Mouse (Mus musculus): ENCODE results near the gene Maf. TPM values are rescaled to one million over a fixed set of nuclear protein-coding genes. Genes with fewer than 3 reads are reported as not detected.

Maf gene
- total and polyA plus RNA-seq, 2 experiments from 2014 or later: 1.4 to 4.7 TPM

GRCm38 (mm10) chr8:115732401-115732800 lies 24.8 kb upstream of the Maf start:
- no peak for ATAC-seq (ENCODE audit: insufficient read depth, low read depth)
- Histone ChIP-seq H3K36me3 (replicated peaks; ENCODE audit: control insufficient read depth, insufficient read depth, low read length) (no peaks in the 10 kb centered on the region), H3K4me1 (ENCODE audit: control insufficient read depth, insufficient read depth) (no peaks in the 10 kb centered on the region), H3K4me3 (ENCODE audit: low read depth, low read length) (no peak overlapping the region), H3K27me3 (ENCODE audit: control insufficient read depth, insufficient read depth, low read length) (no peaks in the 10 kb centered on the region), H3K4me2 (ENCODE audit: low read depth, low read length) (no peak overlapping the region), H3K9me3 (replicated peaks; ENCODE audit: control insufficient read depth, low read length) (no peaks in the 10 kb centered on the region), H3K27ac (ENCODE audit: low read depth) (no peak overlapping the region), H3K9ac (replicated peaks; ENCODE audit: low read depth, low read length) (no peak overlapping the region)
- 63% methylated on average over 6 of the region's 6 CpGs for WGBS
- DNase-seq (ENCODE audit: low spot score): no peak
- TF ChIP-seq CTCF (IDR thresholded peaks at IDR 0.05; ENCODE audit: low read depth): no peak
- no peak for TF ChIP-seq EP300 (IDR thresholded peaks at IDR 0.05; ENCODE audit: low read depth)

GRCm38 (mm10) chr8:115726807-115727206 lies 19.2 kb upstream of the Maf start:
- H3K36me3 ChIP-seq (replicated peaks; ENCODE audit: control insufficient read depth, insufficient read depth, low read length): no peaks in the 10 kb centered on the region
- no peak for DNase-seq (ENCODE audit: low spot score)
- ATAC-seq (ENCODE audit: insufficient read depth, low read depth): no peak
- no peak for TF ChIP-seq EP300 (IDR thresholded peaks at IDR 0.05; ENCODE audit: low read depth)
- no peak for TF ChIP-seq CTCF (IDR thresholded peaks at IDR 0.05; ENCODE audit: low read depth)
- WGBS: 75% methylated on average over 3 of the region's 3 CpGs
- no peak overlapping the region for H3K27ac ChIP-seq (ENCODE audit: low read depth)
- H3K9ac ChIP-seq (replicated peaks; ENCODE audit: low read depth, low read length): no peak overlapping the region
- H3K4me2 ChIP-seq (ENCODE audit: low read depth, low read length): no peak overlapping the region
- H3K27me3 ChIP-seq (ENCODE audit: control insufficient read depth, insufficient read depth, low read length): no peaks in the 10 kb centered on the region
- no peaks in the 10 kb centered on the region for H3K9me3 ChIP-seq (replicated peaks; ENCODE audit: control insufficient read depth, low read length)
- no peak overlapping the region for H3K4me3 ChIP-seq (ENCODE audit: low read depth, low read length)
- no peaks in the 10 kb centered on the region for H3K4me1 ChIP-seq (ENCODE audit: control insufficient read depth, insufficient read depth)

DNA sequence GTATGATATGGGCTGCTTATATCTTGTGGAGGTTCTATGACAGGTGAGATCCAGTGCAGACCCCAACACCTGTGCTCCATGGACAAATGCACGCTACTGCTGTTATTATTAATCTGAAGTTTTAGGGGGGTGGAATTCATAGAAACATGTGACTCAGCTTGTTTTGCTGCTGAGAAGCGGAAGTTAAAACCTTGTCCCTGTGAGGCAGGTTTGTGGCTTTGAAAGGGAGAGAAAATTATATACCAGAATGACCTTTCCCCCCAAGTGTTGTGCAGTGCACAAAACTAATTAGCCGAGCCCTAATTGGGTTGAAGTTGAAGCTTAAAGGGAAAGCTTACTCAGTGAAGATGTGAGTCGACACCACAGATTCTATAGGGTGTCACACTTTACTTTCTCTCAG lies 18.6 kb upstream of the Maf start:
- no peak for TF ChIP-seq CTCF (IDR thresholded peaks at IDR 0.05; ENCODE audit: low read depth)
- TF ChIP-seq EP300 (IDR thresholded peaks at IDR 0.05; ENCODE audit: low read depth): no peak
- no peaks in the 10 kb centered on the region for H3K4me1 ChIP-seq (ENCODE audit: control insufficient read depth, insufficient read depth)
- H3K36me3 ChIP-seq (replicated peaks; ENCODE audit: control insufficient read depth, insufficient read depth, low read length): no peaks in the 10 kb centered on the region
- DNase-seq (ENCODE audit: low spot score) (no peak), ATAC-seq (ENCODE audit: insufficient read depth, low read depth) (no peak)
- WGBS: 74% methylated on average over 4 of the region's 4 CpGs
- no peak overlapping the region for H3K27ac ChIP-seq (ENCODE audit: low read depth)
- no peak overlapping the region for H3K4me3 ChIP-seq (ENCODE audit: low read depth, low read length)
- no peaks in the 10 kb centered on the region for H3K9me3 ChIP-seq (replicated peaks; ENCODE audit: control insufficient read depth, low read length)
- no peaks in the 10 kb centered on the region for H3K27me3 ChIP-seq (ENCODE audit: control insufficient read depth, insufficient read depth, low read length)
- no peak overlapping the region for H3K4me2 ChIP-seq (ENCODE audit: low read depth, low read length)
- H3K9ac ChIP-seq (replicated peaks; ENCODE audit: low read depth, low read length): no peak overlapping the region

- WGBS: 50% methylated on average over 7 of the region's 7 CpGs
- Histone ChIP-seq H3K36me3 (replicated peaks; ENCODE audit: control insufficient read depth, insufficient read depth, low read length) (no peaks in the 10 kb centered on the region), H3K4me2 (ENCODE audit: low read depth, low read length) (no peak overlapping the region), H3K4me3 (ENCODE audit: low read depth, low read length) (no peak overlapping the region), H3K27ac (ENCODE audit: low read depth) (no peak overlapping the region), H3K9ac (replicated peaks; ENCODE audit: low read depth, low read length) (no peak overlapping the region), H3K9me3 (replicated peaks; ENCODE audit: control insufficient read depth, low read length) (no peaks in the 10 kb centered on the region), H3K27me3 (ENCODE audit: control insufficient read depth, insufficient read depth, low read length) (no peaks in the 10 kb centered on the region), H3K4me1 (ENCODE audit: control insufficient read depth, insufficient read depth) (peaks cover 8% of the 10 kb centered on the region; the same call in 1 of the 2 replicates)
- DNase-seq (ENCODE audit: low spot score): no peak
- no peak for TF ChIP-seq EP300 (IDR thresholded peaks at IDR 0.05; ENCODE audit: low read depth)
- TF ChIP-seq CTCF (IDR thresholded peaks at IDR 0.05; ENCODE audit: low read depth): no peak
- peak; percentile 87 for ATAC-seq (ENCODE audit: insufficient read depth, low read depth)
Observed at GRCm38 (mm10) chr8:115719126-115719525, 11.5 kb upstream of the Maf start.

GRCm38 (mm10) chr8:115718621-115719020 lies 11.0 kb upstream of the Maf start:
- ATAC-seq (ENCODE audit: insufficient read depth, low read depth) (no peak), DNase-seq (ENCODE audit: low spot score) (no peak)
- 0 out of 2 replicates have a peak, but pooled peaks cover 1% of the 10 kb centered on the region for H3K27me3 ChIP-seq (ENCODE audit: control insufficient read depth, insufficient read depth, low read length)
- H3K27ac ChIP-seq (ENCODE audit: low read depth): no peak overlapping the region
- WGBS: 74% methylated on average over 6 of the region's 6 CpGs
- H3K9me3 ChIP-seq (replicated peaks; ENCODE audit: control insufficient read depth, low read length): no peaks in the 10 kb centered on the region
- H3K4me1 ChIP-seq (ENCODE audit: control insufficient read depth, insufficient read depth): peaks cover 8% of the 10 kb centered on the region; the same call in 1 of the 2 replicates
- no peaks in the 10 kb centered on the region for H3K36me3 ChIP-seq (replicated peaks; ENCODE audit: control insufficient read depth, insufficient read depth, low read length)
- H3K9ac ChIP-seq (replicated peaks; ENCODE audit: low read depth, low read length): no peak overlapping the region
- no peak overlapping the region for H3K4me2 ChIP-seq (ENCODE audit: low read depth, low read length)
- no peak overlapping the region for H3K4me3 ChIP-seq (ENCODE audit: low read depth, low read length)
- TF ChIP-seq CTCF (IDR thresholded peaks at IDR 0.05; ENCODE audit: low read depth) (no peak), EP300 (IDR thresholded peaks at IDR 0.05; ENCODE audit: low read depth) (no peak)

- Histone ChIP-seq H3K4me1 (ENCODE audit: control insufficient read depth, insufficient read depth) (peaks cover 8% of the 10 kb centered on the region; the same call in 1 of the 2 replicates), H3K4me3 (ENCODE audit: low read depth, low read length) (no peak overlapping the region), H3K36me3 (replicated peaks; ENCODE audit: control insufficient read depth, insufficient read depth, low read length) (no peaks in the 10 kb centered on the region), H3K27me3 (ENCODE audit: control insufficient read depth, insufficient read depth, low read length) (peaks cover 9% of the 10 kb centered on the region; the same call in 1 of the 2 replicates), H3K9ac (replicated peaks; ENCODE audit: low read depth, low read length) (no peak overlapping the region), H3K4me2 (ENCODE audit: low read depth, low read length) (no peak overlapping the region), H3K9me3 (replicated peaks; ENCODE audit: control insufficient read depth, low read length) (no peaks in the 10 kb centered on the region), H3K27ac (ENCODE audit: low read depth) (no peak overlapping the region)
- TF ChIP-seq EP300 (IDR thresholded peaks at IDR 0.05; ENCODE audit: low read depth) (no peak), CTCF (IDR thresholded peaks at IDR 0.05; ENCODE audit: low read depth) (no peak)
- DNase-seq (ENCODE audit: low spot score) (no peak), ATAC-seq (ENCODE audit: insufficient read depth, low read depth) (no peak)
- WGBS: 71% methylated on average over 4 of the region's 4 CpGs
Observed at GRCm38 (mm10) chr8:115715262-115715661, 7.7 kb upstream of the Maf start.

Data from heart, postnatal 0 days (tissue).